Mouse (Mus musculus): ENCODE data around the gene Gm28490. TPM values are rescaled to one million over a fixed set of nuclear protein-coding genes. Genes with fewer than 3 reads are reported as not detected.
"Not testable (repeated sequence)": the region's sequence is repeated elsewhere in the genome, so short reads cannot be mapped to it uniquely, and the experiment has no call there.

Gene Gm28490
- polyA plus RNA-seq (2015; fragmentation: Nextera tagmentation; extraction: Ambion mirVana), result not detected in 2 replicates

DNA sequence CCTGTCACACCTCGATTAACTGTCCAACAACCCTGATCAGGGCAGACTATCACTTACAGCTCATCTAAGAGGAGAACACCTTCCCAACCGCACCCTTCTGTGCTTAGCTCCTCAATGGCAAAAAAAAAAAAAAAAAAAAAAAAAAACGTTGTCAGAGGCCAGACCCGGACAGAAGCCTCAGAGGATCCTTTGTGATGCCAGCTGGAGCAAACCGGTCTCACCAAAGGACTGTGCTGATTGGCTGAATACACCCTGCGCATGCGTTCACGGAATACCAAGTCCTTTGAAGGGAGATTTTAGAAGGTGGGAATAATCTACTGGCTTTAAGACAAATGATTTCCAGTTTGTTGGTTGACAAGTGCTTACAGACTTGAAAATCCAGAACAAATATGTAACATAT is at the start of gene Gm28490:
Gene Gm28490, minus strand, starts transcription at position 101 of the 400 bp plus-strand sequence.
- ATAC-seq (replicated peaks); H3K4me3 ChIP-seq; H3K27ac ChIP-seq; H3K36me3 ChIP-seq (replicated peaks); H3K4me2 ChIP-seq; H3K27me3 ChIP-seq (replicated peaks); H3K9ac ChIP-seq; H3K9me3 ChIP-seq; H3K4me1 ChIP-seq: not testable (repeated sequence)
- WGBS, result no CpG with 5 or more reads among the region's 8 CpGs
